Mouse (Mus musculus): ENCODE measurements around the gene Gucy2e.

Gene Gucy2e

GRCm38 (mm10) chr11:69169313-69169712, 67.5 kb downstream of the Gucy2e start:
- no peak for DNase-seq

Measured in lung, adult 18-20 months (tissue).